Mouse (Mus musculus) heart, postnatal 36 days (tissue): Measurements from ENCODE around the gene Pick1. TPM values are rescaled to one million over a fixed set of nuclear protein-coding genes. Genes with fewer than 3 reads are reported as not detected.

ENCODE experiments used
- total RNA-seq, 2 experiments: library from RNA; stranded (reverse); gene quantifications; 2 replicates each; pipeline ENCODE4 v1.2.3; 2021

Gene Pick1
- total RNA-seq, 2 experiments from 2014 or later = 22.4 to 24.1 TPM

Other genes starting within 250 kb of the Pick1 start
- gene H1f0, start 200.7 kb upstream of the Pick1 start, total RNA-seq = 100 to 1,000 TPM in 1 of 2 experiments, 10 to 100 TPM in 1; 79.2 to 117 TPM
- not detected for gene Galr3, start 187.3 kb upstream of the Pick1 start, total RNA-seq
- 1 to 10 TPM; 7.7 to 8.1 TPM for gene Ankrd54, start 166.3 kb upstream of the Pick1 start, total RNA-seq
- 10 to 100 TPM; 71.6 to 72.7 TPM for gene Eif3l, start 154.0 kb upstream of the Pick1 start, total RNA-seq
- 10 to 100 TPM; 39.0 to 50.1 TPM for gene Micall1, start 120.3 kb upstream of the Pick1 start, total RNA-seq
- gene Polr2f, start 88.2 kb upstream of the Pick1 start, total RNA-seq = 100 to 1,000 TPM; 132 to 146 TPM
- gene 1700088E04Rik, start 87.9 kb upstream of the Pick1 start, total RNA-seq = 1 to 10 TPM; 1.3 to 2.8 TPM
- 1 to 10 TPM; 1.4 to 1.6 TPM for gene Sox10, start 63.9 kb upstream of the Pick1 start, total RNA-seq
- gene Gm49486, start 218 bp downstream of the Pick1 start, total RNA-seq = under 1 TPM; 0.89 to 0.95 TPM
- gene Slc16a8, start 25.6 kb downstream of the Pick1 start, total RNA-seq = under 1 TPM; 0.53 to 0.62 TPM
- gene Baiap2l2, start 56.4 kb downstream of the Pick1 start, total RNA-seq = under 1 TPM in 1 of 2 experiments, not detected in 1; 0.50 TPM
- gene Pla2g6, start 99.2 kb downstream of the Pick1 start, total RNA-seq = 1 to 10 TPM; 8.1 to 8.7 TPM
- gene Maff, start 117.4 kb downstream of the Pick1 start, total RNA-seq = 10 to 100 TPM in 1 of 2 experiments, 1 to 10 TPM in 1; 9.0 to 10.5 TPM
- gene Tmem184b, start 174.4 kb downstream of the Pick1 start, total RNA-seq = 10 to 100 TPM; 37.0 to 43.0 TPM
- 10 to 100 TPM; 55.8 to 60.5 TPM for gene Csnk1e, start 226.4 kb downstream of the Pick1 start, total RNA-seq